Mouse (Mus musculus) stomach, embryonic 16.5 days (tissue): ENCODE data around the gene Trabd. TPM values are rescaled to one million over a fixed set of nuclear protein-coding genes. Genes with fewer than 3 reads are reported as not detected.

ENCODE experiments used
- ATAC-seq: fragments of 200-750 bp; cut with Nextera tagmentation; 2 replicates; pipeline ENCODE4 v1.8.0; 2017; ENCODE audit warnings: moderate number of reproducible peaks, moderate TSS enrichment; ENCODE audit not compliant: insufficient read depth, low FRiP score
- H3K27ac ChIP-seq: fragments of 300-500 bp; sonication (generic); 2 replicates; pipeline ENCODE4 v1.5.1; 2014; ENCODE audit warnings: low read length
- H3K27me3 ChIP-seq: fragments of 300-500 bp; sonication (generic); 2 replicates; pipeline ENCODE4 v1.6.1; 2014; ENCODE audit warnings: low read length, control low read depth, mixed read lengths; ENCODE audit not compliant: control insufficient read depth, insufficient read depth
- H3K36me3 ChIP-seq: fragments of 300-500 bp; sonication (generic); 2 replicates; pipeline ENCODE4 v1.6.1; 2014; ENCODE audit warnings: low read length; ENCODE audit not compliant: control insufficient read depth, insufficient read depth
- H3K4me1 ChIP-seq: fragments of 300-500 bp; sonication (generic); 2 replicates; pipeline ENCODE4 v1.6.1; 2014; ENCODE audit warnings: low read length, control low read depth, mixed read lengths; ENCODE audit not compliant: control insufficient read depth, insufficient read depth
- H3K4me2 ChIP-seq: fragments of 300-500 bp; sonication (generic); 2 replicates; pipeline ENCODE4 v1.6.1; 2014; ENCODE audit warnings: low read depth, low read length, mixed read lengths
- H3K4me3 ChIP-seq: fragments of 300-500 bp; sonication (generic); replicated peaks from 2 replicates; pipeline ENCODE4 v1.5.1; 2014; ENCODE audit warnings: mild to moderate bottlenecking, low read length
- H3K9ac ChIP-seq: fragments of 300-500 bp; sonication (generic); 2 replicates; pipeline ENCODE4 v1.6.1; 2014; ENCODE audit warnings: low read length
- H3K9me3 ChIP-seq: fragments of 300-500 bp; sonication (generic); replicated peaks from 2 replicates; pipeline ENCODE4 v1.6.1; 2016; ENCODE audit warnings: low read length, control low read depth; ENCODE audit not compliant: control insufficient read depth
- WGBS: fragments of 180-500 bp; shearing (Covaris S2); extraction: QIAGEN DNeasy Blood & Tissue Kit; methylation state at CpG from one replicate; pipeline ENCODE4 v1.1.7; 2014; 5-methylcytosine and 5-hydroxymethylcytosine counted together
- polyA plus RNA-seq: library from polyadenylated mRNA; unstranded; fragments of >200 nt; fragmentation: Nextera tagmentation; extraction: Ambion mirVana; gene quantifications from 2 replicates; pipeline ENCODE4 v1.2.1, GENCODE M21; 2015

Trabd gene
- polyA plus RNA-seq, 1 experiment from 2014 or later: 59.9 TPM

DNA sequence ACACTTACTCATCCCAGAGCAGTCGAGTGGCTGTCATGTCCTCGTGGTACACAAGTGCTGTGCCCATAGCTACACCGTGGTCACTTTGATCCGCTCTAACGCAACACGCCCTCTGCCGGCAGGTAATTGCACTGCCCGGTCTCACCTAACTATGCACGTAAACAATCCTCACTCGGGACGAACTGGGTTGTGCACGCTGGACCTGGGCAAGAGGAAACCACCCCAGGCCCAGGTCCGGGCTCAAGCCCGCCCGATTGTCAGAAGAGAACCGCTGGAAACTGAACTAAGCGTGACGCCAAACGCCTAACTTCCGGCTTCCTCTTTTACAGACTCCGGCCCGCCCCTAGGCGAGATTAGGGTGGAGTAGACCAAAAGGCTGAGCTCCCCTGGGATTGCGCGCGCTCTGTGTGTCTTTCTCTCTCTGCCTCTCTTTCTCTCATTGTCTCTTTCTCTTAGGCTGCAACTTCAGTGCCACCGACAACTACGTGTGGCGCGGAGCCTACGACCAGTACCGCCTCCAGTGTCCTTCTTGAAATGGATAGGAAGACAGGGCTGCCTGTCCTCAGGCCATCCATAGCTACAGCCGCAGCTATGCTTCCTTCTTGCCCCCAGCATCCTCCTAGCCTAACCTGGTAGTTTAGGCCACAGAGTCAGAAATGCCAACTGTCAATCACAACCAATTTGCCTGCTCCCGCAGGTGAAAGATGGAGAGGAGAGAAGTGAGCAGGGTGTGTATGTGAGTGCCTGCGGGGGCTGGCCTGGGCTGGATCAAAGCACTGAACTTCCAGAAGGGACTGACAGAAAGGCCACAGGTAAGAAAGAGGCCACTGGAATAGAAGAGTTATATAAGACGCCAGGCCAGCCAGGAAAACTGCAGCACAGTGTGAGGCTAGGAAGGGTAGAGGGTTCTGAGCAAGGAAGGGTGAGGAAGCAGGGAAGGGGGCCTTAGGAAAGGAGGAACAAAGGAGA lies 53.7 kb downstream of the Trabd start, which contains the start of gene Hdac10:
Gene Hdac10 (minus strand): TSS at position 319 of the 969 bp plus-strand sequence.
- no peaks in the 10 kb centered on the region for H3K9me3 ChIP-seq
- H3K36me3 ChIP-seq: no peaks in the 10 kb centered on the region
- no peaks in the 10 kb centered on the region for H3K27me3 ChIP-seq
- peak within 1 kb of the TSS; percentile 95 for H3K4me2 ChIP-seq
- peak within 1 kb of the TSS; percentile 87 for H3K9ac ChIP-seq
- 2% methylated on average over 36 of the region's 36 CpGs for WGBS
- H3K4me3 ChIP-seq: peak within 1 kb of the TSS; percentile 76
- peak; percentile 85 for ATAC-seq
- H3K4me1 ChIP-seq: peaks cover 19% of the 10 kb centered on the region
- peak within 1 kb of the TSS; percentile 90 for H3K27ac ChIP-seq

DNA sequence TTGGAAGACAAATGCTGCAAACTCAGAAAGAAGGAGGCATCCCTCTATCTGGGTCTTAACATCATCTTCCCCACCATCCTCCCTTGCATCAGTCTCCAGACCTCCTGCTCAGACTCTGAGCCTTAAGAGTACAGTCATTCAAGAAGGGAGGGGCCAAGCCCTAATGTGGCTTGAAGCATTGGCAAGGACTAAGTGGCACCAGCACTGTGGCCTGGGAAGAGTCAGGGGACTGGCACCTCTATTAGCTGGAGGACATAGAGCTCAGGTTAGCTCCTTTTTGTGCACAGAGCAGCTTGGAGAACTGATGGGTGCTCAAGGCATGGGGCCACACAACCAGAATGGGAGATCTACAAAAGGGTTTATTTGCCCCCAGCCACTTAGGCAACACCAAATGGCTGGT lies 55.3 kb downstream of the Trabd start:
- no peak overlapping the region for H3K27ac ChIP-seq

DNA sequence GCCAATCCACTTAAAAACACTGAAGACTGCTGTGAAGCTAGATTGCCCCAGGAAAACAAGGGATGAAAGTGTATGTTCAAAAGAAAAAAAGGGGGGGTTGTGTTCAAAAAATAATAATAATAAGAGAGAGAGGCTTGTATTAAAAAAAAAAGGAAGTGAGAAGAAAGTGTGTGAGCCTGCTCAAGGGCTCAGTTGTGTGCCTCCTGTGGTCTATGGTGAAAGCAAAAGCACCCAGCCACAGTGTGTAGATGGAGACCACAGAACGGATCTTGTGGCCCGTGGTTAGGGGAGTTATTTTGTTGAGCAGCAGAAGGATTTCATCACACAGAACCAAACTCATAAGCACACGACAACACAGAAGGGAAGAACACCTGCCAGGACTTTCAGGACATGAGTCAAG lies 56.4 kb downstream of the Trabd start:
- 90% methylated on average over 3 of the region's 3 CpGs for WGBS
- H3K27ac ChIP-seq: no peak overlapping the region
- no peak overlapping the region for H3K9ac ChIP-seq
- no peaks in the 10 kb centered on the region for H3K36me3 ChIP-seq
- no peaks in the 10 kb centered on the region for H3K9me3 ChIP-seq
- no peaks in the 10 kb centered on the region for H3K27me3 ChIP-seq
- H3K4me1 ChIP-seq: peaks cover 15% of the 10 kb centered on the region
- ATAC-seq: no peak
- H3K4me3 ChIP-seq: no peak overlapping the region
- no peak overlapping the region for H3K4me2 ChIP-seq

More for the DNA sequence above, 55.3 kb downstream of the Trabd start:
- H3K4me1 ChIP-seq: peaks cover 15% of the 10 kb centered on the region
- no peaks in the 10 kb centered on the region for H3K36me3 ChIP-seq
- H3K9me3 ChIP-seq: no peaks in the 10 kb centered on the region
- no peak overlapping the region for H3K4me3 ChIP-seq
- ATAC-seq: no peak
- H3K27me3 ChIP-seq: no peaks in the 10 kb centered on the region
- H3K4me2 ChIP-seq: no peak overlapping the region
- H3K9ac ChIP-seq: no peak overlapping the region

Other genes starting within 250 kb of the Trabd start
- gene Pim3, start 212.9 kb upstream of the Trabd start, polyA plus RNA-seq: 58.3 and 59.0 TPM in 2 replicates
- gene Ttll8, start 120.7 kb upstream of the Trabd start, polyA plus RNA-seq: not detected in 2 replicates
- gene Mlc1, start 96.1 kb upstream of the Trabd start, polyA plus RNA-seq: not detected in 2 replicates
- not detected in 2 replicates for gene Mov10l1, start 92.2 kb upstream of the Trabd start, polyA plus RNA-seq
- 0.40 and 1.2 TPM in 2 replicates for gene Panx2, start 15.4 kb upstream of the Trabd start, polyA plus RNA-seq
- gene Selenoo, start 14.0 kb downstream of the Trabd start, polyA plus RNA-seq: 13.4 and 15.0 TPM in 2 replicates
- 13.2 and 13.5 TPM in 2 replicates for gene Tubgcp6, start 48.0 kb downstream of the Trabd start, polyA plus RNA-seq
- 23.7 and 26.0 TPM in 2 replicates for gene Hdac10, start 53.6 kb downstream of the Trabd start, polyA plus RNA-seq
- gene Mapk12, start 65.6 kb downstream of the Trabd start, polyA plus RNA-seq: 3.6 and 6.0 TPM in 2 replicates
- gene Mapk11, start 74.5 kb downstream of the Trabd start, polyA plus RNA-seq: 5.1 and 6.0 TPM in 2 replicates
- gene Plxnb2, start 105.7 kb downstream of the Trabd start, polyA plus RNA-seq: 153 and 178 TPM in 2 replicates
- 13.4 and 15.0 TPM in 2 replicates for gene Dennd6b, start 121.4 kb downstream of the Trabd start, polyA plus RNA-seq
- 20.2 and 24.4 TPM in 2 replicates for gene Ppp6r2, start 136.4 kb downstream of the Trabd start, polyA plus RNA-seq
- 47.6 and 49.5 TPM in 2 replicates for gene Sbf1, start 240.2 kb downstream of the Trabd start, polyA plus RNA-seq
- 0.71 and 0.99 TPM in 2 replicates for gene Adm2, start 247.6 kb downstream of the Trabd start, polyA plus RNA-seq